Mouse (Mus musculus): Measurements from ENCODE around the gene Aif1l. TPM values are rescaled to one million over a fixed set of nuclear protein-coding genes. Genes with fewer than 3 reads are reported as not detected.
A peak's percentile ranks its signal among the peaks of the same experiment; 100 is the strongest.

The Aif1l gene
- total RNA-seq, 2 experiments from 2014 or later, result 3.8 to 5.3 TPM

DNA sequence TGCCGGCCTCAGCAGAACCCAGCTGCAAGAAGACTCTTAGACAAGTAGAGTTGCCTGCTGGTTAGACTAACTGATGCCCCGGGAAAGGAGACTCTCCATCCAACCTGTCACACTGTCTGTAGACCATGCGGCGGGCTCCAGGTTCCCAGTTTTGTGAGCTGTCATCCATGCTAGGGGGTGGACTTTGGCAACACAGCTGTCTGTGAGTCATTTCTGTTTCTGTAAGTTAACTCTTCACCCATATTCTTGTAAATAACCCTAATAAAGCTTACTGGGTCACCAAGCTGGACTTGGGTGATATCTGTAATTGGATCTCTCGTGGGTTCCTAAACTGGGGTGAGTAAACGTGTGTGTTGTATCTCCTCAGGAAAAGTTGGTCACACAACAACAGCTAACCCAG is 1.1 kb upstream of the Aif1l start:
- intact Hi-C loops (cut with DNase I), result no loop called here
- no peak for DNase-seq

DNA sequence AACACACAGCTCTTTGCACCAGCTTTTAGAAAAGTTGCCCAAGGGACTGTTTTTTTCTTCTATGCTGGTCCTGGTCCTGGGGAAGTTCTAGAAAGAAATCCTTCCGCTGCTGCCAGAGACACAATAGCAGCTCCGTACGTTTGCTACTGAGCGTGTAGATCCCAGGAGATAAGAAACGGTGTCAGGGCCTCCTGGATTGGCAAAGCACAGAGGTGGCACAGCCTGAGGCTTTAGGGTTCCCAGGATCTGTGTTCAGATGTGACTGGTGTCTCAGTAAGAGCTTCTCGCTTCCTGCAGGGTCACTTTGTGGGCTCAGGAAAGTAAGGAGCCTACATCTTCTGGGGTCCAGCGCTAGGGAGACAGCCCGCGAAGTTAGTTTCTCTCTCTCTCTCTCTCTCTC is 1.0 kb downstream of the Aif1l start:
- intact Hi-C loops (cut with DNase I), result no loop called here
- no peak for DNase-seq

DNA sequence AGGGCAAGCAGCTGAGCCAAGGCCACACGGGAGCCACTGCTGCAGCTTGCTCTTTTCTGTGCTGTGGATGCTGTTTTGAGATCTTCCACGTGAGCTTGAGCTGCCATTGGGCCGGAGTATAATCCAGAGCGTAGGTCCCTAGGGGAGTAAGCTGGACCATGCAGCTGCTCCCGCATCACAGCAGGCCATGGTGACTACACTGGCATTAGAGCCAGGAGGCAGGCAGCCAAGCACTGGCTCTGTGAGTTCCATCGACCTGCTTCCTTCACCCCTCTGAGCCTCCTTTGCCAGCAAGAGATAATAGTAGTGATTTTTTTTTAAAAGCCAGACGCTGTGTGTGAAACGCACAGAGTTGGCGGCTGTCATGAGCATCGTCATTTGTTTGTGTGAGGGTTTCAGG is 2.3 kb downstream of the Aif1l start:
- intact Hi-C loops (cut with DNase I), result no loop called here
- DNase-seq, result peak in 1 of 2 experiments; percentile 35

DNA sequence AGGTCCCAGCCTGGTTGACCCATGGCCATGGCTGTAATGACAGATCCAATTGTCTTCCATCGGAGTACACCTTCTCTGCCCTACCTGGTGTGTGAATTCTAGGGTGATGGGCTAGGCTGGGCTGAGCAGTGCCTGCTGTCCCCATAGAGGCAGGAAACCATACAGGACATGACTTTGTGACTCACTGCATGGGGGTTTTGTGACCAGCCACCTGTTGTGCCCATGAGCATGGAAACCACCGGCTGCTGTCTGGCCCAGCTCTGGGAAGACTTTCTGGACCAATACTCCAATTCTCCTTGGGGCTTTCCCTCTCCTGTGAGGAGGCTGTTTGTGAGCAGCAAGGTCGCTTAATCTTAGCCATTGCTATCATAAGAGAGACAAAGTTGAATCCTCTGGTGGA is 2.8 kb downstream of the Aif1l start:
- intact Hi-C loops (cut with DNase I), result no loop called here
- DNase-seq, result no peak

DNA sequence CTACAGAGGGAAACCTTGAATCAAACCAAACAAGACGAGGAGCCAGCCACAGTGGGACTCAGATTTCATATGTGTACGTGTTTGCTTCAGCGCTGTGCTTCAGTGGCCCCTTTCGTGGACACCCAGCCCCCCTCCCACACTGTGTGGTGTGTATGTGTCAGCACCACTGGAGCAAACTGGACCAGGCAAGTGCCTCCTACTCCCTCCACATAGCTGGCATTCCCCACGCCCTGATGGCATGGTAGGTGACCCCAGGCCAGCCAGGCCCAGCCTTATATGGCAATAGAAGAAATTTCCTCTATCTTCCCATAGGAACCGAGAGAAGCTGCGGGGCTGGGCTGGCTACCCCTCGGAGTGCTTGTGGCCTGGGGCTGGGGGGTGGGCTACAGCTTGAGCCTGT is 3.7 kb downstream of the Aif1l start:
- intact Hi-C loops (cut with DNase I), result no loop called here
- DNase-seq, result peak in 1 of 2 experiments; percentile 17

DNA sequence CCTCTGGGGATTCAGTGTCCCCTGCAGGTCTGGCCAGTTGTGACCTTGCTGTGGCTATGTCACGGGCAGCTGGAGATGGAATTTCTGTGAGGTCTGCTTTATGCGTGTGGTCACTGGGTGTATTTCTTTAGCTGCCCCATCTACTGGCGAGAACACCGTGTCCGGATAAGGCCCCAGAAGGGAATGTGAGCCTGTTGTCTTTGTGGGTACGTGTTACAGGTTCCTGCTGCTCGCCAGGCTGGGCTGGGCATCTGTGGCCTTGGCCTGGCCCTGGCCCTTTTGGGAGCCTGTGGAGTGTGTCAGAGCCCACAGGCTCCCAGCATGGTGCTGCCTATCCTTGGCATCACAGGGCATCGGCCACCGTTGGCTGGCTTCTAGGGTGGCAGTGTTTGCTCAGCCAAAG is 4.8 kb downstream of the Aif1l start:
- no peak for DNase-seq
- intact Hi-C loops (cut with DNase I), result no loop called here

DNA sequence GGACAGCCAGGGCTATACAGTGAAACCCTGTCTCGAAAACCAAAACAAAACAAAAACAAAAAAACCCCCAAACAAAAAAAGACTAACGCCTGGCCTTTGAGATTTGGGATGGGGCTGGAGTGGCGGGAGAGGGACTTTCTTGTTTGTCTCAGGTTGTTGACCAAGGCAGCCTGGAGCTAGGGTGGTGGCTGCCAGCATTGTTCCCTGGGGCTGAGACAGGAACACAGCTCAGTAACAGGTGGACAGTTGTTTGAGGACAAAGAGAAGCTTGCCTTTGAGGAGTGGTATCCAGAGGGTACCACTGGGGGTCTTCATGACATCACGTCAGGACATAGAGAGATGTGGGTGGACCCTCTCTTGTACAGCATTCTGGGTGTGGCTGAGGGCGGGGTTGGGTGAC is 5.7 kb downstream of the Aif1l start:
- no peak for DNase-seq
- intact Hi-C loops (cut with DNase I), result no loop called here

DNA sequence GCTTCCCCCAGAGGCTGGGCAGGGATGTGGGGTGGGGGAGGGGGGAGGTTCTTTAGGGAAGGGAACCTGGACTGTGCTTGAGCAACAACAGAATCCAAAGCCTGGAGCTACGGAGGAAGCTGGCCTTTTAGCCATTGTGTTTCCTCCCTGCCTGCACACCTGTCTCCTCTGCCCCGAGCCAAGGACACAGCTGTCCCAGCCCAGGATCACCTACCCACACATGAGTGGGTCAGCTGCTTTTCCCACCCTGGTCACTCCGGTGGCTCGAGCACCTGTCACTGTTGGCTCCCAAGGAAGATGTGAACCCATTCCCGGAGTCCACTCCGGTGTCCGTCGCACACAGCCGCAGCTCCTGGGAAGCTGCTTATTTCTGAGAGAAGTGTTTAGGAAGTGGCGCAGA is 7.3 kb downstream of the Aif1l start:
- intact Hi-C loops (cut with DNase I), result no loop called here
- no peak for DNase-seq

DNA sequence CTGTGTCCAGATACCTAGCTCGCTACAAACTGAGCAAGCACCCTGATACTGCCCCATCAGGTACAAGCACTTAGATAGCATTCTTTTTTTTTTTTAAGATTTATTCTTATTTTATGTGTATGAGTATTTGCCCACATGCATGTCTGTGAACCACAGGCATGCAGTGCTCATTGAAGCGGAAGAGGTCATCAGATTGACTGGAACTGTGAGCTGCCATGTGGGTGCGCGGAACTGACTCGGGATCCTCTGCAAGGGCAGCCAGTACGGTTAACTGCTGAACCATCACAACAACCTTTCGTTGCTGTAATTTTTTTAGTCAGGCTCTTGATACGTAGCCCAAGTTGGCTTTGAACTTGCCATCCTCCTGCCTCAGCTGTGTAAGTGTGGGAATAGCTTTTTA is 11.0 kb downstream of the Aif1l start:
- intact Hi-C loops (cut with DNase I), result no loop called here

DNA sequence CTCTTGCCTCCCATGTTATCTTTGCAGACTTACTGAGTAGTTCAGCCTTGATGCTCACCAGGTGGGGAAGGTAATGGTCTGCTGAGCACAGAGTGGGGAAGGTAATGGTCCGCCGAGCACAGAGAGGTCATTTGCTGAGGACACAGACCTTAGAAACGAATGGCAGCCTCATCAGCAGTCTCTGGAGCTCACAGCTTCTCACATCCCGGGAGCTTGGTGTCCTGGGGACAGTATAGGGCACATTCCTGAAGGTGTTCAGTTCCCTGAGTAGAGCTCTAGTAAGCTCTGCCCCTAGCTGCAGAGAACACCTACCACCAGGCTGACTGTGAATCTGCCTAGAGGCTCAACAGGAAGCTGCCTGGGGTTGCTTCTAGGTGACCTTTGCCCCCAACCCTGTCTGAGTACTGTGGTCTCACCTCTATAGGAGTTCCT is 11.9 kb downstream of the Aif1l start:
- intact Hi-C loops (cut with DNase I), result no loop called here
- no peak for DNase-seq

More for the DNA sequence above, 11.0 kb downstream of the Aif1l start:
- no peak for DNase-seq

DNA sequence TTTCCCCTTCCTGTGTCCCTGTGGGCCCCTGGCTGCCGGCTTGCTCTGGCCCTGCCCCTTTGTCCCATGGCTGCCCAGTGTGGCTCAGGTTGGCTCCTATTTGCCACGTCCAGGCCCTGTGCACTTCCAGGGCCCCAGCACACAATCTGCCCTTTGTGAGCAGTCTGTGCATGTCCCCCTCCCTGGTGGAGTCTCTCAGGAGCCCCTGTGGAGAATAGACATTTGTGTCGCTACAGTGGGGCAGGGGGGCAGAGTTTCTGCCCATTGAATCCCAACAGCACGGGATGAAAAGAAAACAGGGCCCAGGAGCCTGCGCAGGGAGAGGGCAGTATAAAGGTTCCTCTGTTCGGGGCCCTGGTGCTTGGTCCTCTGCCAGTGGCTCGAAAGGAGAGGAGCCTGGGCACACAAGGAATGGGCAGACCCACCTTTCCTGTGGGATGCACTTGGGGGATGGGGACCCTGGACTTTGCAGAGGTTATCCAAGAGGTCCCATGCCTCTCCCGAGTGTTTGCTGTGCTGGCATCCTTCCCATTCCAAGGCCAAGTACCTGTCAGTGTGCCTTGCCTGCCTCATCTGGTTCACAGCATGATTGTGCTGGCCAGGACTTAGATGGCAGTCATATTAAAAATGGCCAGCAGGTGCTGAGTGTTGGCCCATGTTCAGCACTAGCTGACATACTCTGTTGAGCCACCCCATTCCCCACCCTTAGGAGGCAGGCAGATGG is 12.7 kb downstream of the Aif1l start:
- no peak for DNase-seq
- intact Hi-C loops (cut with DNase I), result no loop called here

DNA sequence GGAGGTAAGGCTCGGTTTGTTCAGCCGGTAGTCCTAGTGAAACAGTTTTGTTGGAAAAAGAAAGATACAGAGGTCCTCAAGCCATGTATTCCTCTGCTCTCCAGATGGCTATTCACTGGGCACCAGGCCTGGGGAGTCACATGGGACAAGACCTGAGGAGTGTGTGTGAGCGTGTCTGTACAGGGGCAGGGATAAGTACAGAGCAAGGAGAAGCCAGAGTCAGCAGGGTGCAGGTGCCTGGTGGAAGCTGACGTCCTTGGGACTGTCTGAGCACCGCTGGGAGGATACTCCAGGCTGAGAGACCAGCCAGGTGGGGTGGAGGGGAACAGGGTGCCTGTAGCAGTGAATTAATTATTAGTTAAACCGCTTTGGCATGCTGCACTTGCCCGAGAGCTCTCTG is 13.6 kb downstream of the Aif1l start:
- intact Hi-C loops (cut with DNase I), result no loop called here
- peak in 1 of 2 experiments; percentile 23 for DNase-seq

DNA sequence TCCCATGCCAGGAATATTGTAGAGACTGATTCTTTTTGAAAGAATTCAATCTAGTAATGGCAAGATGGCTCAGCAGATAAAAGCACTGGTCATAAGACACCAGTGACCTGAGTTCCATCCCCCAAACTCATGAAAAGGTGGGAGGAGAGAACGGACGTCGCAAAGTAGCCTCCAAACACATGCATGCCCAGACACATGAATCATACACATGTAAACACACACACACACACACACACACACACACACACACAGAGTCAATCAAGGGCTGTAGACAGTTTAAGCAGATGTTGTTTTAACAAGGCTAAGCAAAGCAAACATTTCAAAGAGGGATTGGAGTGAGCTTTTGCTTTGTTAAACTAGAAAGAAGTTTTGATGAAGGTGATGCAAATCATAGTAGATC is 14.3 kb downstream of the Aif1l start:
- intact Hi-C loops (cut with DNase I), result no loop called here
- no peak for DNase-seq

DNA sequence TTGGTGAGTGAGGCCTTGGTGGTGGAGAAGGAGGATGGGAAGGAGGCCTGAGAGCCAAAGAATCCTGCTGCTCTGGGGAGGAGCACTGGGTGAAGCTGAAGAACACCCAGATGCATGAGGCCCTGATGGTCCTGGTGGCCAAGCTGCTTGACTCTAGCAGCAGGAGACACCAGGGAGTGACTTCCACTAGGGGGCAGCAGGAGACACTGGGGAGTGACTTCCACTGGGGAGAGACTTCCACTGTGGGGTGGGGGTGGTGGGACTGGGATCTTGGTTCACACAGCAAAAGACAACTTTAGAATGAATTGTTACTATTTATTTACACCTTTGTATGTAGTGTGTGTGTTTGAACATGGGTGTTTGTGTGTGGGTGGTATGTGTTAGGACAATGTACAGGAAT is 15.2 kb downstream of the Aif1l start:
- intact Hi-C loops (cut with DNase I), result no loop called here
- peak; percentile 33 to 53 for DNase-seq

DNA sequence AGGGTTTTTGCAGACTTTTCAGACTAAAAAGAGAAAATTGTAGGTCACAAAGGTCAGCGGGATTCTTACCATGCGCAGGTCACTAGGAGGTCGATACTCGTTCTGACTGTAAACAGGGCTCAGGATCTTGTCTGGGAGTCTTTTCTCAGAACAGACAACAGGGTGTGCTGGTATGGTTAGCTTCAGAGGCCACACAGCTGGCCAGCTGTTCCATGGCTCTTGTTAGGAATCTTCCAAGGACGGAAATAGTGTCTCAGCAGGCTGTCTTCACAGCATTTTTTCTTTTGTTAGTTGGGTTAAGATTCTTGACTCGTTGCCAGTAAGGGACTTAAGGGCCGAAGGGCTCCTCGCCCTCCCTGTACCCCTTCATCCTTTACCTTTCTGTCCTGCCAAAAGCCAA is 16.9 kb downstream of the Aif1l start:
- intact Hi-C loops (cut with DNase I), result no loop called here
- no peak for DNase-seq

DNA sequence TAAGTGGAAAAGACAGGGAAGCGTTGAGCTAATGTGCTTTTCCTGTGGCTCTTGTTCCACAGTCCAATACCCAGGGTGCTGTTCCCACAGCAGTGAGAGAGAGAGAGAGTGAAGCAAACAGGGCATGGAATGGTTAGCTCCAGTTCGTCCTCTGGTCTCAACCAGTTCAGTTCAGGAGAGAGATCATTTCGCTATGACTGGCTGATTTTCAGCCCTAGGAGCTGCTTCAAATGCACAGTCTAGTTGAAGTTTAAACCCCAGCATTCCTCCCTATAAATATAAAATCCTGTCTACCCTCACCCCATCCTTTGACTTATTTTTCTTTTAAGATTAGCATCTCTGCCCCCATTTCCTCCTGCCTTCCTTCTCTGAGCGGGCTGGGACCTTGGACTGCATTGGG is 22.6 kb downstream of the Aif1l start:
- intact Hi-C loops (cut with DNase I), result no loop called here
- DNase-seq, result no peak

DNA sequence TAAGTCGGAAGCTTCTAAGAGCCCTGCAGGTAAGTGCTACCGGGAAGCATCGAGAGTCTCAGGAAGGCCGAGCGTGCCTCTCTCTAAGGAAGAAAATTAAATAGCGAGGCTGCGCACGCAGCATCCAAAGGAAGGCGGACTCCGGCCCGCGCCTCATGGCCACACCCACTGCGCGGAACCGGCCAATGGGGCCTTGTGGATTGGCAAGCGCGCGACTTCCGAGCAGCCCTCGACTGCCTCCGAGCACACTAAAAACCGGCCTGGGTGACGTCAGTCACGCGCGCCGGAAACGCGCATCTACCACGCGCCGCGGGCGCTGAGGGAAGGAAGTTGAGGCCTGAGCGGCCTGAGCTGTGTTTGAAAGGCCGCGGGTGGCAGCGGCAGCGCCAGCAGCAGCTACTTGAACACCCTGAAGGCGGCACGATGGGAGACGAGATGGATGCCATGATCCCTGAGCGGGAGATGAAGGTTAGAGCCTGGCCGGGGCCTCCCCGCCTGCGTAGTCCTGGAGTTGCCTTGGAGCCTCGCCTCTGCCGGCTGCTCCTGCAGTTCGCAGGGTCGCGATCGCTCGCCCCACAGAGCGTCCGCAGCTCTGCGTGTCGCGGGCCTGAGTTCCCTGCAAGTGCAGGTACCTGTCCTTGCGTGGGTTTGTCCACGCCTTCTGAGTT is 24.3 kb downstream of the Aif1l start, which contains the start of gene Nup214:
Nup214 (plus strand) TSS at position 296 of the 668 bp plus-strand sequence.
- intact Hi-C loops (cut with DNase I), result no loop called here
- peak; percentile 99 to 100 for DNase-seq

DNA sequence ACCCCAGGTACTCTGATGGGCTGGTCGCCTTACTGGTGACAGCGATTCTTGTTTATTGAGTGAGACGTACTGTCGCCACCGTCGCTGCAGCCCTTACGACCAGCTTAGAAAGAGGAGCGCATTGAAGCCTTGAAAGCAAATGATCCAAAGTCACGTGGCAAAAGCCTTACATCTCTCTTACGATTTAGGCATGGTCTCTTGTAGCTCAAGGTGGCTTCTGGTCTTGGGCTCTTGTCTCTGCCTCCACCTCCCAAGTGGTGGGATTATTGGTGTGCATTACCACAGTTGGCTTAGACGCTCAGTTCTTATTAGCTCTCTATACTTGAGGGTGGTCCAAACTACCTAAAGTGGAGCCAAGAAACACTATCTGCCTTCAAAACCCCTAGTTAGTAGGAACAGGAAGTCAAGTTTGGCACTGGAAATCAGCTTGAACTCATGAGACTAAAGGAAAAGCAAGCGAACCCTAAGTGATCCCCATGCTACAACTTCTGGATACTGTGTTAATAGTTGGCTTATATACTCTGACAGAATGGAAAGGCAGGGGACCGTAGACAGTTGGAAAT is 25.0 kb downstream of the Aif1l start:
- no peak for DNase-seq
- intact Hi-C loops (cut with DNase I), result no loop called here

DNA sequence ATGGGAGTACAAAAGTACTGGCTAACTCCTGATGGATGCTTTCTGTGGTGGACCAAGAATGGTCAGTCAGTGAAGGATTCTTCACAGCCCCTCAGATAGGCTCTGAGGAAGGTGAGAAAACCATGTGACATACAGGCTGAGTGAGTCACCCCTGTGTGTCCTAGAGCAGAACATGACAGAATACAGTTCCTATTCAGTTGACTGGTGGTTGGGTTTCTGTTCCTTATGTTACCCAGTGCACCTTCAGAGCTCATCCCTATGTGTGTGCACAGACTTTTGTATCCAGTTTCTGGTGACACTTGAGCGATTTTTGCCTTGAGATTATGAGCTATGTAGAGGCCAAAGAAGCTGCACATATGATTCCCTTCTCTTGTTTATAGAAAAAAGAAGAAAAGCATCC is 37.8 kb downstream of the Aif1l start:
- no peak for DNase-seq
- intact Hi-C loops (cut with DNase I), result no loop called here

DNA sequence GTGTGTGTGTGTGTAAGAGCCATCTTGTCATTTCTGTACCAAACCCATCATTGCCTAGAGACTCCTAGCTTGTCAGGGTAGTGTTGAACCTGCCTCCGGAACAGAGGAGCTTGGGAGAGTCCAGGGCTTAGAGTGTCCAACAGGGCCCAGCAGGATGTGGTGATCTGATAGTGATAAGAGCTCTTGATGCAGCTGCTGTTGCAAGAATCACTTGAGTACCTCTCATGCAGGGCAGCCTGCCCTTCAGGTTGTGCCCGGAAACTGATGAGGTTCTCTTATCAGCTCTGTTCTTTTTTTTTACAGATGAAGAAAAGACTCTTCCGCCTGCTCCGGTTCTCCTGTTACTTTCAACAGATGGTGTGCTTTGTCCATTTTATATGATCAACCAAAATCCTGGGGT is 41.0 kb downstream of the Aif1l start:
- no peak for DNase-seq
- intact Hi-C loops (cut with DNase I), result no loop called here

DNA sequence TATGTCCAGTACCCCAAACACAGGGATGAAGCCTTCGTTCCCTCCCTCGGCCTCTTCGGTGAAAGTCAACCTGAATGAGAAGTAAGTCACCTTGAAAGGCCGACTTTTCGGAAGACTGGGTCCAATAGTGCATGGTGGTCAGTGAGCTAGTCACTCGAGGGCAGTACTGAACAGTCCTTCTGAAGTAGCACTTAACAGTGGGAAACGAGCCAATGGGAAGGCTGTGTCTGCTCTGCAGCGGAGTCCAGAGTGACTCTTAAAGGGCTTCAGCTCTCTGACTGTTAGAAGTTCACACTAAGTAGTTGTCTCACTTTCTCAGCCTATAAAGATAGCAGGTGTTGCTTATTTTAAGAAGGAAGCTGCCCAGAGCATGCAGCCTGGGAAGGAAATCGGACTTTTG is 45.0 kb downstream of the Aif1l start:
- peak in 1 of 2 experiments; percentile 22 for DNase-seq
- intact Hi-C loops (cut with DNase I), result no loop called here

DNA sequence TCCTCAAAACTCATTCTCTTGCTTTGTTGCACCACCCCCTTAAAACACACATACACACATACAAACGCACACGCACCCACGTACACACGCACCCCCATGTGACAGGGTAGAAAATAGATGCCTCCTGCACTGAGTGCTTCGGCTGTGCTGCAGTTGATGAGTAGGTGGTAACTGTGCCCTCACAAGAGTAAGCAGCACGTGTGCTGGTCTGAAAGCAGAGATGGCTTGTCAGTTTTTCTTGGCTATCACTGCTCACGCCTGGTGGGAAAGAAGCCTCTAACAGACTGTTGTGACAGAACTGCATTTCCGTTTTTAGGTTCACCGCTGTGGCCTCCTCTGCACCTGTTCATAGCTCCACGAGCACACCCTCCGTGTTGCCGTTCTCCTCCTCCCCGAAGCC is 46.1 kb downstream of the Aif1l start:
- no peak for DNase-seq
- intact Hi-C loops (cut with DNase I), result no loop called here
